Mouse (Mus musculus) forebrain, embryonic 15.5 days (tissue): ENCODE results near the gene Ccm2. TPM values are rescaled to one million over a fixed set of nuclear protein-coding genes. Genes with fewer than 3 reads are reported as not detected.
A peak's percentile ranks its signal among the peaks of the same experiment; 100 is the strongest.

Experiments used
- ATAC-seq: fragments of 200-750 bp; cut with Nextera tagmentation; replicated peaks from 2 replicates; pipeline ENCODE4 v1.8.0; 2017; ENCODE audit warnings: mild to moderate bottlenecking, moderate TSS enrichment, moderate library complexity
- H3K27ac ChIP-seq: fragments of 300-500 bp; sonication (generic); replicated peaks from 2 replicates; pipeline ENCODE4 v1.5.1; 2015; ENCODE audit warnings: mild to moderate bottlenecking, inconsistent platforms
- H3K27me3 ChIP-seq: fragments of 300-500 bp; sonication (generic); 2 replicates; pipeline ENCODE4 v1.6.1; 2015; ENCODE audit warnings: inconsistent platforms
- H3K36me3 ChIP-seq: fragments of 300-500 bp; sonication (generic); 2 replicates; pipeline ENCODE4 v1.6.1; 2015; ENCODE audit warnings: mild to moderate bottlenecking, inconsistent platforms
- H3K4me1 ChIP-seq: fragments of 300-500 bp; sonication (generic); 2 replicates; pipeline ENCODE4 v1.6.1; 2015; ENCODE audit warnings: inconsistent platforms
- H3K4me2 ChIP-seq: fragments of 300-500 bp; sonication (generic); replicated peaks from 2 replicates; pipeline ENCODE4 v1.6.1; 2015; ENCODE audit warnings: mild to moderate bottlenecking, inconsistent platforms
- H3K4me3 ChIP-seq: fragments of 300-500 bp; sonication (generic); 2 replicates; pipeline ENCODE4 v1.5.1; 2015; ENCODE audit warnings: mild to moderate bottlenecking, inconsistent platforms
- H3K9ac ChIP-seq: fragments of 300-500 bp; sonication (generic); replicated peaks from 2 replicates; pipeline ENCODE4 v1.6.1; 2015; ENCODE audit warnings: mild to moderate bottlenecking, inconsistent platforms
- H3K9me3 ChIP-seq: fragments of 300-500 bp; sonication (generic); 2 replicates; pipeline ENCODE4 v1.6.1; 2016; ENCODE audit warnings: inconsistent platforms
- WGBS: fragments of 180-500 bp; shearing (Covaris S2); methylation state at CpG from one replicate; pipeline ENCODE4 v1.1.7; 2015; ENCODE audit warnings: mixed read lengths; 5-methylcytosine and 5-hydroxymethylcytosine counted together
- polyA plus RNA-seq: library from polyadenylated mRNA; unstranded; fragments of >200 nt; fragmentation: Nextera tagmentation; extraction: Ambion mirVana; gene quantifications from 2 replicates; pipeline ENCODE4 v1.2.1, GENCODE M21; 2015

Gene Ccm2
- polyA plus RNA-seq, 1 experiment from 2014 or later = 104 TPM

GRCm38 (mm10) chr11:6625478-6626387 is 79.0 kb downstream of the Ccm2 start, which contains the start of gene Tbrg4:
TSS of gene Tbrg4 (minus strand) at chr11:6626067.
- H3K4me2 ChIP-seq = peak within 1 kb of the TSS; percentile 67
- ATAC-seq = peak; percentile 95
- under 1% methylated on average over 66 of the region's 66 CpGs for WGBS
- H3K9ac ChIP-seq = peak within 1 kb of the TSS; percentile 72
- peak within 1 kb of the TSS; percentile 86 for H3K27ac ChIP-seq
- peaks cover 24% of the 10 kb centered on the region for H3K4me1 ChIP-seq
- H3K36me3 ChIP-seq = peaks cover 25% of the 10 kb centered on the region
- H3K4me3 ChIP-seq = peak within 1 kb of the TSS; percentile 95
- H3K27me3 ChIP-seq = no peaks in the 10 kb centered on the region
- H3K9me3 ChIP-seq = no peaks in the 10 kb centered on the region

DNA sequence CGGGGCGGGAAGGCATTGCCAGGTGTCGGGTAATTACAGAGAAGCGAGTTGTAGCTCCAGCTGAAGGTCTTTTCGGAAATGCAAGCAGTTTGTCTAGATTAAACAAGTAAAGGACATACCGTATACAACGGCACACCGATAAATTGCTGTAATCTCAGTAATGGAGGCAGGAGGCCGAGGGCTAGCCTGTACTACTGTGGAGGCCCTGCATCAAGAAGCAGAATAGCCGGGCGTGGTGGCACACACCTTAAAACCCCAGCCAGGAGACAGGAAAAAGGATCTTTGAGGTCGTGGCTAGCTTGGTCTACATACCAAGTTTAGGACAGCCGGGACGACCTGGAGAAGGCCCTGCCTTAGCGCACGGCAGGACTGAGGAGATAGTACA is 79.7 kb downstream of the Ccm2 start:
- WGBS = 13% methylated on average over 16 of the region's 16 CpGs
- Histone ChIP-seq H3K9ac (peak overlapping the region; percentile 72), H3K9me3 (no peaks in the 10 kb centered on the region), H3K27ac (peak overlapping the region; percentile 86), H3K4me2 (peak overlapping the region; percentile 67), H3K4me1 (peaks cover 24% of the 10 kb centered on the region), H3K36me3 (peaks cover 18% of the 10 kb centered on the region), H3K4me3 (peak overlapping the region; percentile 95), H3K27me3 (no peaks in the 10 kb centered on the region)
- ATAC-seq = peak; percentile 55

GRCm38 (mm10) chr11:6627731-6628130 is 81.0 kb downstream of the Ccm2 start:
- ATAC-seq = no peak
- H3K4me1 ChIP-seq = peaks cover 24% of the 10 kb centered on the region
- WGBS = 88% methylated on average over 4 of the region's 4 CpGs
- no peak overlapping the region for H3K4me2 ChIP-seq
- no peaks in the 10 kb centered on the region for H3K9me3 ChIP-seq
- H3K36me3 ChIP-seq = peaks cover 7% of the 10 kb centered on the region
- no peaks in the 10 kb centered on the region for H3K27me3 ChIP-seq
- H3K4me3 ChIP-seq = no peak overlapping the region
- no peak overlapping the region for H3K9ac ChIP-seq
- no peak overlapping the region for H3K27ac ChIP-seq

- no peak overlapping the region for H3K4me3 ChIP-seq
- H3K27ac ChIP-seq = no peak overlapping the region
- no peak overlapping the region for H3K4me2 ChIP-seq
- H3K36me3 ChIP-seq = peaks cover 3% of the 10 kb centered on the region
- H3K9ac ChIP-seq = no peak overlapping the region
- no peak for ATAC-seq
- 17% methylated on average over 4 of the region's 4 CpGs for WGBS
- no peaks in the 10 kb centered on the region for H3K27me3 ChIP-seq
- H3K4me1 ChIP-seq = peaks cover 23% of the 10 kb centered on the region
- H3K9me3 ChIP-seq = no peaks in the 10 kb centered on the region
Measured at GRCm38 (mm10) chr11:6628568-6628967, 81.9 kb downstream of the Ccm2 start.

GRCm38 (mm10) chr11:6629655-6630054 is 83.0 kb downstream of the Ccm2 start:
- Histone ChIP-seq H3K9ac (no peak overlapping the region), H3K4me3 (no peak overlapping the region), H3K27ac (no peak overlapping the region), H3K9me3 (no peaks in the 10 kb centered on the region), H3K27me3 (no peaks in the 10 kb centered on the region), H3K4me2 (no peak overlapping the region), H3K36me3 (no peaks in the 10 kb centered on the region), H3K4me1 (peaks cover 12% of the 10 kb centered on the region)
- no peak for ATAC-seq

DNA sequence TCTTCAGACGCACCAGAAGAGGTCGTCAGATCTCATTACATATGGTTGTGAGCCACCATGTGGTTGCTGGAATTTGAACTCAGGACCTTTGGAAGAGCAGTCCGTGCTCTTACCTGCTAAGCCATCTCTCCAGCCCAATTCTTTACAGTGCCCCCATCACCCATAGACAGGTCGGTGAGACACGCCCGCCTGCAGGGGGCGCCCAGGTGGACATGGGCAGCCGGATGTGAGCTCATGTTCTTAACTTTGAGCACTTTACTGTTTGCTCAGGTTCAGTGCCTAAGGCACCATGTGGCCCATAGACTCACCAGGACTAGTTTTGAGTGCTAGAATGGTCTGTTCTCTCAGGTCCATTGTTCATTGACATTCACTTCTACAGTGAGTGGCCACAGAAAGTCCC is 89.5 kb downstream of the Ccm2 start:
- 80% methylated on average over 8 of the region's 8 CpGs for WGBS
- no peak overlapping the region for H3K9ac ChIP-seq

DNA sequence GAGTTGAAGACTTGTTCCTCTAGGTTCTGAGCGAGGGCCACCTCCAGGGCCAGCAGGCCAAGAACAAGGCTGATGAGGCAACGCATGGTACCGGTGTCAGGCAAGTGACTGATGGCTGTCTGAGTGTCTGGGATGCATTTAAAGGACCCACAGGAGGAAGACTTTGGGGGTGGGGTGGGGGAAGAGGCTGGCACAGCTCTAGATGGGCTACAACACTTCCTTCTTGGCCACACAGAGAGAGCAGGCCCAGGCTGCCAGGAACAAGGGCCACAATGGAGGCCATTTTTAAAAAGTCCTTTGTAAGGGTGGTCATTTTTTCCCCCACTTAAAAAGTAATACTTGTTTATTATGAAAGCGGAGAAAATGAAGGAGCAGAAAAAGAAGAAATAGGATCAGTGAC is 91.8 kb downstream of the Ccm2 start, which contains the start of gene Wap:
Wap (minus strand) TSS at position 101 of the 400 bp plus-strand sequence.
- Histone ChIP-seq H3K9me3 (no peaks in the 10 kb centered on the region), H3K27me3 (no peaks in the 10 kb centered on the region), H3K36me3 (no peaks in the 10 kb centered on the region), H3K4me2 (no peak within 1 kb of the TSS), H3K9ac (no peak within 1 kb of the TSS), H3K27ac (no peak within 1 kb of the TSS), H3K4me3 (no peak within 1 kb of the TSS), H3K4me1 (no peaks in the 10 kb centered on the region)
- ATAC-seq = no peak
- 96% methylated on average over 4 of the region's 4 CpGs for WGBS

More for the DNA sequence above, 89.5 kb downstream of the Ccm2 start:
- no peak overlapping the region for H3K27ac ChIP-seq
- no peak overlapping the region for H3K4me3 ChIP-seq
- ATAC-seq = no peak
- no peak overlapping the region for H3K4me2 ChIP-seq
- H3K36me3 ChIP-seq = no peaks in the 10 kb centered on the region
- no peaks in the 10 kb centered on the region for H3K27me3 ChIP-seq
- H3K4me1 ChIP-seq = no peaks in the 10 kb centered on the region
- no peaks in the 10 kb centered on the region for H3K9me3 ChIP-seq

- WGBS = 80% methylated on average over 6 of the region's 6 CpGs
- ATAC-seq = no peak
- no peaks in the 10 kb centered on the region for H3K4me1 ChIP-seq
- no peak overlapping the region for H3K4me2 ChIP-seq
- H3K27me3 ChIP-seq = no peaks in the 10 kb centered on the region
- no peaks in the 10 kb centered on the region for H3K9me3 ChIP-seq
- H3K36me3 ChIP-seq = no peaks in the 10 kb centered on the region
- no peak overlapping the region for H3K4me3 ChIP-seq
- no peak overlapping the region for H3K9ac ChIP-seq
- H3K27ac ChIP-seq = no peak overlapping the region
Measured at GRCm38 (mm10) chr11:6639072-6639471, 92.4 kb downstream of the Ccm2 start.

GRCm38 (mm10) chr11:6644566-6644965 is 97.9 kb downstream of the Ccm2 start:
- Histone ChIP-seq H3K4me3 (no peak overlapping the region), H3K9ac (no peak overlapping the region), H3K9me3 (no peaks in the 10 kb centered on the region), H3K4me2 (no peak overlapping the region), H3K27ac (no peak overlapping the region), H3K27me3 (no peaks in the 10 kb centered on the region), H3K36me3 (no peaks in the 10 kb centered on the region), H3K4me1 (no peaks in the 10 kb centered on the region)
- WGBS = 65% methylated on average over 6 of the region's 6 CpGs
- 0 out of 2 replicates have a peak, but pooled peaks have one; percentile 23 for ATAC-seq

Other genes with a start within 250 kb of the Ccm2 start
- 38.7 and 38.8 TPM in 2 replicates for gene Zmiz2, start 157.8 kb upstream of the Ccm2 start, polyA plus RNA-seq
- 3,682 and 3,685 TPM in 2 replicates for gene Ppia, start 131.4 kb upstream of the Ccm2 start, polyA plus RNA-seq
- 576 and 626 TPM in 2 replicates for gene H2afv, start 102.4 kb upstream of the Ccm2 start, polyA plus RNA-seq
- gene Purb, start 71.0 kb upstream of the Ccm2 start, polyA plus RNA-seq = 13.5 and 14.8 TPM in 2 replicates
- gene Myo1g, start 25.9 kb upstream of the Ccm2 start, polyA plus RNA-seq = 0.34 and 0.41 TPM in 2 replicates
- 66.9 and 67.4 TPM in 2 replicates for gene Nacad, start 59.2 kb downstream of the Ccm2 start, polyA plus RNA-seq
- gene Tbrg4, start 79.2 kb downstream of the Ccm2 start, polyA plus RNA-seq = 27.5 and 31.5 TPM in 2 replicates
- not detected in 2 replicates for gene Wap, start 91.8 kb downstream of the Ccm2 start, polyA plus RNA-seq
- 4.1 and 6.7 TPM in 2 replicates for gene Ramp3, start 111.6 kb downstream of the Ccm2 start, polyA plus RNA-seq